Mouse (Mus musculus): ENCODE results near the gene Itgax.
"Not testable (repeated sequence)": the region's sequence is repeated elsewhere in the genome, so short reads cannot be mapped to it uniquely, and the experiment has no call there.

Gene Itgax

GRCm38 (mm10) chr7:128158688-128159354, 29.5 kb downstream of the Itgax start:
- DNase-seq (ENCODE audit: low spot score in 2 of 2): not testable (repeated sequence)

GRCm38 (mm10) chr7:128164001-128164400, 34.7 kb downstream of the Itgax start:
- DNase-seq (ENCODE audit: low spot score in 2 of 2): no peak

GRCm38 (mm10) chr7:128166391-128166790, 37.0 kb downstream of the Itgax start:
- no peak for DNase-seq (ENCODE audit: low spot score in 2 of 2)

- no peak for DNase-seq (ENCODE audit: low spot score in 2 of 2)
These were observed 40.6 kb downstream of the Itgax start for GRCm38 (mm10) chr7:128169996-128170395.

GRCm38 (mm10) chr7:128178385-128178784, 49.0 kb downstream of the Itgax start:
- no peak for DNase-seq (ENCODE audit: low spot score in 2 of 2)

GRCm38 (mm10) chr7:128180126-128180525, 50.8 kb downstream of the Itgax start:
- DNase-seq (ENCODE audit: low spot score in 2 of 2): no peak

- DNase-seq (ENCODE audit: low spot score in 2 of 2): no peak
These were observed 51.2 kb downstream of the Itgax start for GRCm38 (mm10) chr7:128180546-128180945.

GRCm38 (mm10) chr7:128181691-128182090, 52.3 kb downstream of the Itgax start:
- DNase-seq (ENCODE audit: low spot score in 2 of 2): no peak

Measured in urinary bladder, postnatal 36 days (tissue).